Mouse (Mus musculus): ENCODE results near the gene Ddx1. TPM values are rescaled to one million over a fixed set of nuclear protein-coding genes. Genes with fewer than 3 reads are reported as not detected.
"Not testable (repeated sequence)": the region's sequence is repeated elsewhere in the genome, so short reads cannot be mapped to it uniquely, and the experiment has no call there.

The Ddx1 gene
- polyA plus RNA-seq, 1 experiment from 2014 or later: 94.0 TPM

GRCm38 (mm10) chr12:13184873-13185361 is 64.1 kb downstream of the Ddx1 start:
- Histone ChIP-seq H3K9ac (ENCODE audit: low read length) (no peak overlapping the region), H3K4me3 (ENCODE audit: control insufficient read depth in 1 of 2, insufficient read depth in 1 of 2, low read depth in 1 of 2, low read length in 2 of 2) (no peak overlapping the region), H3K9me3 (ENCODE audit: control insufficient read depth, low read length) (no peaks in the 10 kb centered on the region), H3K36me3 (ENCODE audit: control insufficient read depth, insufficient read depth, low read length) (no peaks in the 10 kb centered on the region), H3K27ac (replicated peaks in 1 of 2; ENCODE audit: control insufficient read depth in 1 of 2, insufficient read depth in 1 of 2, low read depth in 2 of 2, low read length in 2 of 2) (no peak overlapping the region), H3K4me2 (ENCODE audit: low read length) (no peak overlapping the region), H3K27me3 (ENCODE audit: control insufficient read depth, insufficient read depth, low read length) (no peaks in the 10 kb centered on the region), H3K4me1 (ENCODE audit: control insufficient read depth in 2 of 2, insufficient read depth in 2 of 2, low read length in 2 of 2) (peaks cover 15 to 20% of the 10 kb centered on the region in 2 experiments)
- ATAC-seq (ENCODE audit: insufficient number of reproducible peaks, insufficient read depth, low FRiP score, low read depth): no peak
- 82% methylated on average over 11 of the region's 11 CpGs for WGBS

- not testable (repeated sequence) for H3K9ac ChIP-seq (ENCODE audit: low read length); H3K27me3 ChIP-seq (ENCODE audit: control insufficient read depth, insufficient read depth, low read length); H3K27ac ChIP-seq (replicated peaks in 1 of 2; ENCODE audit: control insufficient read depth in 1 of 2, insufficient read depth in 1 of 2, low read depth in 2 of 2, low read length in 2 of 2); H3K4me3 ChIP-seq (ENCODE audit: control insufficient read depth in 1 of 2, insufficient read depth in 1 of 2, low read depth in 1 of 2, low read length in 2 of 2); ATAC-seq (ENCODE audit: insufficient number of reproducible peaks, insufficient read depth, low FRiP score, low read depth); H3K4me2 ChIP-seq (ENCODE audit: low read length); H3K36me3 ChIP-seq (ENCODE audit: control insufficient read depth, insufficient read depth, low read length); H3K9me3 ChIP-seq (ENCODE audit: control insufficient read depth, low read length)
- 79% methylated on average over 4 of the region's 4 CpGs for WGBS
- H3K4me1 ChIP-seq (ENCODE audit: control insufficient read depth in 2 of 2, insufficient read depth in 2 of 2, low read length in 2 of 2): peaks cover 17 to 20% of the 10 kb centered on the region in 2 experiments
Observed at GRCm38 (mm10) chr12:13184136-13184535, 64.9 kb downstream of the Ddx1 start.

GRCm38 (mm10) chr12:13182220-13182619 is 66.8 kb downstream of the Ddx1 start:
- ATAC-seq (ENCODE audit: insufficient number of reproducible peaks, insufficient read depth, low FRiP score, low read depth): no peak
- no peak overlapping the region for H3K27ac ChIP-seq (replicated peaks in 1 of 2; ENCODE audit: control insufficient read depth in 1 of 2, insufficient read depth in 1 of 2, low read depth in 2 of 2, low read length in 2 of 2)
- H3K4me3 ChIP-seq (ENCODE audit: control insufficient read depth in 1 of 2, insufficient read depth in 1 of 2, low read depth in 1 of 2, low read length in 2 of 2): no peak overlapping the region
- H3K4me1 ChIP-seq (ENCODE audit: control insufficient read depth in 2 of 2, insufficient read depth in 2 of 2, low read length in 2 of 2): peaks cover 17 to 20% of the 10 kb centered on the region in 2 experiments
- no peak overlapping the region for H3K9ac ChIP-seq (ENCODE audit: low read length)
- no peak overlapping the region for H3K4me2 ChIP-seq (ENCODE audit: low read length)
- H3K27me3 ChIP-seq (ENCODE audit: control insufficient read depth, insufficient read depth, low read length): no peaks in the 10 kb centered on the region
- 59% methylated on average over 8 of the region's 8 CpGs for WGBS
- no peaks in the 10 kb centered on the region for H3K9me3 ChIP-seq (ENCODE audit: control insufficient read depth, low read length)
- no peaks in the 10 kb centered on the region for H3K36me3 ChIP-seq (ENCODE audit: control insufficient read depth, insufficient read depth, low read length)

GRCm38 (mm10) chr12:13181721-13182120 is 67.3 kb downstream of the Ddx1 start:
- Histone ChIP-seq H3K27ac (replicated peaks in 1 of 2; ENCODE audit: control insufficient read depth in 1 of 2, insufficient read depth in 1 of 2, low read depth in 2 of 2, low read length in 2 of 2) (no peak overlapping the region), H3K4me2 (ENCODE audit: low read length) (no peak overlapping the region), H3K4me3 (ENCODE audit: control insufficient read depth in 1 of 2, insufficient read depth in 1 of 2, low read depth in 1 of 2, low read length in 2 of 2) (no peak overlapping the region), H3K27me3 (ENCODE audit: control insufficient read depth, insufficient read depth, low read length) (no peaks in the 10 kb centered on the region), H3K9me3 (ENCODE audit: control insufficient read depth, low read length) (no peaks in the 10 kb centered on the region), H3K9ac (ENCODE audit: low read length) (no peak overlapping the region), H3K4me1 (ENCODE audit: control insufficient read depth in 2 of 2, insufficient read depth in 2 of 2, low read length in 2 of 2) (peaks cover 18 to 25% of the 10 kb centered on the region in 2 experiments), H3K36me3 (ENCODE audit: control insufficient read depth, insufficient read depth, low read length) (no peaks in the 10 kb centered on the region)
- 72% methylated on average over 6 of the region's 6 CpGs for WGBS
- ATAC-seq (ENCODE audit: insufficient number of reproducible peaks, insufficient read depth, low FRiP score, low read depth): no peak

- Histone ChIP-seq H3K27ac (replicated peaks in 1 of 2; ENCODE audit: control insufficient read depth in 1 of 2, insufficient read depth in 1 of 2, low read depth in 2 of 2, low read length in 2 of 2) (peak overlapping the region in 1 of 2 experiments; percentile 53; a peak in 1 of 4 replicates), H3K9me3 (ENCODE audit: control insufficient read depth, low read length) (no peaks in the 10 kb centered on the region), H3K27me3 (ENCODE audit: control insufficient read depth, insufficient read depth, low read length) (no peaks in the 10 kb centered on the region), H3K4me3 (ENCODE audit: control insufficient read depth in 1 of 2, insufficient read depth in 1 of 2, low read depth in 1 of 2, low read length in 2 of 2) (no peak overlapping the region), H3K4me1 (ENCODE audit: control insufficient read depth in 2 of 2, insufficient read depth in 2 of 2, low read length in 2 of 2) (peaks cover 23 to 34% of the 10 kb centered on the region in 2 experiments), H3K36me3 (ENCODE audit: control insufficient read depth, insufficient read depth, low read length) (no peaks in the 10 kb centered on the region), H3K4me2 (ENCODE audit: low read length) (peak overlapping the region; percentile 47), H3K9ac (ENCODE audit: low read length) (0 out of 2 replicates have a peak overlapping the region, but pooled peaks have one; percentile 16)
- peak; percentile 26 for ATAC-seq (ENCODE audit: insufficient number of reproducible peaks, insufficient read depth, low FRiP score, low read depth)
- 1% methylated on average over 9 of the region's 9 CpGs for WGBS
Observed at GRCm38 (mm10) chr12:13180715-13181335, 68.2 kb downstream of the Ddx1 start.

- Histone ChIP-seq H3K4me3 (ENCODE audit: control insufficient read depth in 1 of 2, insufficient read depth in 1 of 2, low read depth in 1 of 2, low read length in 2 of 2) (no peak overlapping the region), H3K9ac (ENCODE audit: low read length) (no peak overlapping the region)
Observed at GRCm38 (mm10) chr12:13180332-13180714, 68.7 kb downstream of the Ddx1 start.

GRCm38 (mm10) chr12:13177606-13178005 is 71.4 kb downstream of the Ddx1 start:
- no peak overlapping the region for H3K9ac ChIP-seq (ENCODE audit: low read length)
- no peak overlapping the region for H3K4me3 ChIP-seq (ENCODE audit: control insufficient read depth in 1 of 2, insufficient read depth in 1 of 2, low read depth in 1 of 2, low read length in 2 of 2)
- H3K27ac ChIP-seq (replicated peaks in 1 of 2; ENCODE audit: control insufficient read depth in 1 of 2, insufficient read depth in 1 of 2, low read depth in 2 of 2, low read length in 2 of 2): no peak overlapping the region
- H3K9me3 ChIP-seq (ENCODE audit: control insufficient read depth, low read length): no peaks in the 10 kb centered on the region
- H3K27me3 ChIP-seq (ENCODE audit: control insufficient read depth, insufficient read depth, low read length): no peaks in the 10 kb centered on the region
- H3K36me3 ChIP-seq (ENCODE audit: control insufficient read depth, insufficient read depth, low read length): no peaks in the 10 kb centered on the region
- H3K4me2 ChIP-seq (ENCODE audit: low read length): no peak overlapping the region
- peaks cover 23 to 34% of the 10 kb centered on the region in 2 experiments for H3K4me1 ChIP-seq (ENCODE audit: control insufficient read depth in 2 of 2, insufficient read depth in 2 of 2, low read length in 2 of 2)
- 0 out of 2 replicates have a peak, but pooled peaks have one; percentile 17 for ATAC-seq (ENCODE audit: insufficient number of reproducible peaks, insufficient read depth, low FRiP score, low read depth)
- WGBS: 56% methylated on average over 6 of the region's 6 CpGs

More at GRCm38 (mm10) chr12:13180332-13180714, 68.7 kb downstream of the Ddx1 start:
- H3K4me1 ChIP-seq (ENCODE audit: control insufficient read depth in 2 of 2, insufficient read depth in 2 of 2, low read length in 2 of 2): peaks cover 23 to 34% of the 10 kb centered on the region in 2 experiments
- ATAC-seq (ENCODE audit: insufficient number of reproducible peaks, insufficient read depth, low FRiP score, low read depth): no peak
- peak overlapping the region in 1 of 2 experiments; percentile 53; a peak in 1 of 4 replicates for H3K27ac ChIP-seq (replicated peaks in 1 of 2; ENCODE audit: control insufficient read depth in 1 of 2, insufficient read depth in 1 of 2, low read depth in 2 of 2, low read length in 2 of 2)
- no peaks in the 10 kb centered on the region for H3K27me3 ChIP-seq (ENCODE audit: control insufficient read depth, insufficient read depth, low read length)
- H3K9me3 ChIP-seq (ENCODE audit: control insufficient read depth, low read length): no peaks in the 10 kb centered on the region
- H3K4me2 ChIP-seq (ENCODE audit: low read length): no peak overlapping the region
- no peaks in the 10 kb centered on the region for H3K36me3 ChIP-seq (ENCODE audit: control insufficient read depth, insufficient read depth, low read length)

Data from heart, embryonic 14.5 days (tissue).